Mouse (Mus musculus): ENCODE measurements around the gene Ppil1.
"Not testable (repeated sequence)": the region's sequence is repeated elsewhere in the genome, so short reads cannot be mapped to it uniquely, and the experiment has no call there.

Ppil1 gene

GRCm38 (mm10) chr17:29253684-29254083 lies 10.3 kb downstream of the Ppil1 start:
- in situ Hi-C loops (cut with MboI, MseI), result no loop called here

- in situ Hi-C loops (cut with MboI, MseI), result no loop called here
Observed at GRCm38 (mm10) chr17:29253236-29253635, 10.8 kb downstream of the Ppil1 start.

GRCm38 (mm10) chr17:29251608-29252390 lies 12.2 kb downstream of the Ppil1 start:
- in situ Hi-C loops (cut with MboI, MseI), result no loop called here

GRCm38 (mm10) chr17:29251006-29251405 lies 13.0 kb downstream of the Ppil1 start:
- in situ Hi-C loops (cut with MboI, MseI), result not testable (repeated sequence)

GRCm38 (mm10) chr17:29249512-29249911 lies 14.5 kb downstream of the Ppil1 start:
- in situ Hi-C loops (cut with MboI, MseI), result loop anchor here (5.0 to 10.0 kb wide), 2 partner anchors 65 to 202 kb away; no protein-coding TSS in a partner anchor

GRCm38 (mm10) chr17:29247881-29248280 lies 16.1 kb downstream of the Ppil1 start:
- in situ Hi-C loops (cut with MboI, MseI), result loop anchor here (5.0 to 10.0 kb wide), 2 partner anchors 63 to 201 kb away; no protein-coding TSS in a partner anchor

GRCm38 (mm10) chr17:29246602-29247001 lies 17.4 kb downstream of the Ppil1 start:
- in situ Hi-C loops (cut with MboI, MseI), result loop anchor here (5.0 to 10.0 kb wide), 2 partner anchors 62 to 199 kb away; no protein-coding TSS in a partner anchor

GRCm38 (mm10) chr17:29245725-29246124 lies 18.3 kb downstream of the Ppil1 start:
- in situ Hi-C loops (cut with MboI, MseI), result loop anchor here (5.0 to 10.0 kb wide), 2 partner anchors 61 to 198 kb away; no protein-coding TSS in a partner anchor

GRCm38 (mm10) chr17:29244912-29245311 lies 19.1 kb downstream of the Ppil1 start:
- in situ Hi-C loops (cut with MboI, MseI), result loop anchor here (5.0 to 10.0 kb wide), 3 partner anchors 60 to 198 kb away; no protein-coding TSS in a partner anchor

- in situ Hi-C loops (cut with MboI, MseI), result no loop called here
Observed at GRCm38 (mm10) chr17:29238421-29238945, 25.5 kb downstream of the Ppil1 start.

- in situ Hi-C loops (cut with MboI, MseI), result no loop called here
Observed at GRCm38 (mm10) chr17:29237772-29238420, 26.1 kb downstream of the Ppil1 start, which contains the start of gene Cpne5. Gene Cpne5 (minus strand): TSS chr17:29238167.

- in situ Hi-C loops (cut with MboI, MseI), result no loop called here
Observed at GRCm38 (mm10) chr17:29237267-29237771, 26.7 kb downstream of the Ppil1 start.

GRCm38 (mm10) chr17:29236111-29236510 lies 27.9 kb downstream of the Ppil1 start:
- in situ Hi-C loops (cut with MboI, MseI), result no loop called here

GRCm38 (mm10) chr17:29231109-29231508 lies 32.9 kb downstream of the Ppil1 start:
- in situ Hi-C loops (cut with MboI, MseI), result no loop called here

GRCm38 (mm10) chr17:29220631-29221030 lies 43.4 kb downstream of the Ppil1 start:
- in situ Hi-C loops (cut with MboI, MseI), result no loop called here

GRCm38 (mm10) chr17:29218017-29218416 lies 46.0 kb downstream of the Ppil1 start:
- in situ Hi-C loops (cut with MboI, MseI), result no loop called here

GRCm38 (mm10) chr17:29216078-29216477 lies 47.9 kb downstream of the Ppil1 start:
- in situ Hi-C loops (cut with MboI, MseI), result no loop called here

GRCm38 (mm10) chr17:29214655-29215054 lies 49.3 kb downstream of the Ppil1 start:
- in situ Hi-C loops (cut with MboI, MseI), result no loop called here

- in situ Hi-C loops (cut with MboI, MseI), result no loop called here
Observed at GRCm38 (mm10) chr17:29214193-29214456, 49.9 kb downstream of the Ppil1 start.

- in situ Hi-C loops (cut with MboI, MseI), result no loop called here
Observed at GRCm38 (mm10) chr17:29213381-29214192, 50.4 kb downstream of the Ppil1 start.

GRCm38 (mm10) chr17:29211836-29212235 lies 52.1 kb downstream of the Ppil1 start:
- in situ Hi-C loops (cut with MboI, MseI), result no loop called here

Data from regulatory T cell (primary cell).